Mouse (Mus musculus): ENCODE results near the gene Gjb4.

DNA sequence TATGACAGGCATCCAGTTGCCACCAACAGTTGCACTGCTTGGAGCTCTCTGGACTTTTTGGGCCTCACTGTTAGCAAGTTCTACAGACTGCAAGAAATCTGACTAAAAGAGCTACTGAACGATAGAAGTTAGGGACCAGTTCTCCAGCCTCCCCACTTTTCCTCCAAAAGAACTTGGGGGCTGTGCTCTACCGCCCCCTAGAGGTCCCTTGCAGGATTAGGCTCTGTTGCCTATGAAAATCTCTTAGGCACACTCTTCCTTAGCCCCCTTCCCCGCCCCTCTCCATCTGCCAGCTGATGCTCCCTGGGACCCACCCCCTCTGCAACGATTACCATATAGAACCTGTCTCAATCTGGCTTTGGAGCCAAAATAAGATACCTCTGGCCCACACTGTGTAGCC lies 9.4 kb upstream of the Gjb4 start:
- TF ChIP-seq CTCF (IDR thresholded peaks at IDR 0.05; ENCODE audit: low read depth) (peak; percentile 44), EP300 (IDR thresholded peaks at IDR 0.05; ENCODE audit: low read depth) (no peak)

Data from liver, postnatal 0 days (tissue).